Mouse (Mus musculus) lung, postnatal 0 days (tissue): ENCODE measurements around the gene Zfp622.

ENCODE experiments used
- CTCF ChIP-seq: IDR thresholded peaks from 2 replicates; pipeline ENCODE4 v1.5.1; 2016; ENCODE audit warnings: antibody characterized with exemption, mild to moderate bottlenecking
- EP300 ChIP-seq: IDR thresholded peaks from 2 replicates; pipeline ENCODE4 v1.6.1; 2016; ENCODE audit warnings: antibody characterized with exemption, mild to moderate bottlenecking, control low read depth

GRCm38 (mm10) chr15:25975810-25976209 lies 8.4 kb upstream of the Zfp622 start:
- TF ChIP-seq CTCF (no peak), EP300 (no peak)
